Mouse (Mus musculus) thymus, adult 2 months (tissue): ENCODE results near the gene Fli1. TPM values are rescaled to one million over a fixed set of nuclear protein-coding genes. Genes with fewer than 3 reads are reported as not detected.
A peak's percentile ranks its signal among the peaks of the same experiment; 100 is the strongest.

ENCODE experiments used
- DNase-seq: peaks from one replicate; pipeline ENCODE4 v3.0.0; 2021
- H3K27ac ChIP-seq: fragments of 200-500 bp; 2 replicates; pipeline ENCODE4 v1.5.1; 2012; ENCODE audit warnings: low read length, control low read depth; ENCODE audit not compliant: control insufficient read depth, insufficient read depth
- H3K27me3 ChIP-seq: fragments of 200-500 bp; 2 replicates; pipeline ENCODE4 v1.6.1; 2012; ENCODE audit warnings: mild to moderate bottlenecking, low read length, moderate library complexity, mixed read lengths; ENCODE audit not compliant: control insufficient read depth, insufficient read depth
- H3K36me3 ChIP-seq: fragments of 200-500 bp; 2 replicates; pipeline ENCODE4 v1.6.1; 2012; ENCODE audit warnings: mild to moderate bottlenecking, low read length, moderate library complexity; ENCODE audit not compliant: control insufficient read depth, insufficient read depth
- H3K4me1 ChIP-seq: fragments of 200-500 bp; replicated peaks from 2 replicates; pipeline ENCODE4 v1.6.1; 2012; ENCODE audit warnings: low read length; ENCODE audit not compliant: control insufficient read depth, insufficient read depth
- H3K4me3 ChIP-seq: fragments of 200-500 bp; 2 replicates; pipeline ENCODE4 v1.5.1; 2012; ENCODE audit warnings: mild to moderate bottlenecking, low read length, control low read depth, moderate library complexity; ENCODE audit not compliant: control insufficient read depth, insufficient read depth
- CTCF ChIP-seq: fragments of 200-500 bp; IDR thresholded peaks from 2 replicates; pipeline ENCODE4 v1.5.1; 2012; ENCODE audit warnings: mild to moderate bottlenecking, control low read depth, low read length, moderate library complexity, borderline replicate concordance; ENCODE audit not compliant: control insufficient read depth, poor library complexity, insufficient read depth; ENCODE audit errors: extremely low read depth
- POLR2A ChIP-seq: fragments of 200-500 bp; IDR thresholded peaks from 2 replicates; pipeline ENCODE4 v1.6.1; 2012; ENCODE audit warnings: mild to moderate bottlenecking, low read length, control low read depth, moderate library complexity; ENCODE audit not compliant: control insufficient read depth, poor library complexity, insufficient read depth; ENCODE audit errors: extremely low read depth
- WGBS: fragments of 180-500 bp; shearing (Covaris S2); methylation state at CpG from one replicate; pipeline ENCODE4 v1.1.7; 2018; 5-methylcytosine and 5-hydroxymethylcytosine counted together
- polyA plus RNA-seq: library from polyadenylated mRNA; depleted of rRNA; stranded (reverse); fragments of >200 nt; gene quantifications from 2 replicates; pipeline ENCODE4 v1.2.3, GENCODE M21; 2012

Fli1 gene
- polyA plus RNA-seq, 1 experiment, result 28.5 TPM

DNA sequence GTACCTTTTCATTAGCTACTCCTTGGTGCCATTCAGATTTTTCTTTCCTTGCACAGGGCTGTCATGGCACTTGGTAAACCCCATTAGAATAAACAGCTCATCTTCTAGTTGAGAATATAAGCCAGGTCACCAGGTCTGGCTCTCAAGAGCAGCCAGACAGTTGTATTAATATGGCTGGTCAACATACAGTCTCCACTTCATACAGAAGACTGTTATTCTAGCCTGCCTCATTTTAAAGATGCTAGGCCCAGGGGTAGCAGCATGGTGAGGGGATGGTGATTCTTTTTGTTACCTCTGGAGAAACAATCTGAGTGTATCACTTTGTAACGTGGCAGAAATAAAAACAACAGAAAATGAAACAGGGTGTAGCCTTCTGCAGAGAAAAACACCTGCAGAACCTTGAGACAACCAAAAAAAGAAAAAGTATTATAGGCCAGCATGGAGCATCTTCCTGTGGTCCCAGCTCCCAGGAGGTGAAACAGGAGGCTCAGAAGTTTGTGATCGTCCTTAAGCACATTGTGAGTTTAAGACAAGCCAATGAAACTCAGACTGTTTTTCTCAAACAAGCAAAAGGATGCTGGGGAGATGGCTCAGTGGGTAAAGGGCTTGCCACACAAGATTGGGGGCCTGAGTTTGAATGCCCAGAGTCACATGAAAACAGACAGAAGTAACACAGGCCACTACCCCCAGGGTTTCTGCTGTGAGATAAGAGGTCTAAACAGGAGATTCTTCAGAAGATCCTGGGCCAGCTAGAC lies 7.3 kb downstream of the Fli1 start:
- 7% methylated on average over 2 of the region's 2 CpGs for WGBS
- H3K4me1 ChIP-seq, result peaks cover 27% of the 10 kb centered on the region
- no peaks in the 10 kb centered on the region for H3K36me3 ChIP-seq
- no peaks in the 10 kb centered on the region for H3K27me3 ChIP-seq
- no peak overlapping the region for H3K4me3 ChIP-seq
- TF ChIP-seq CTCF (no peak), POLR2A (no peak)
- peak overlapping the region; percentile 52; the same call in 1 of the 2 replicates for H3K27ac ChIP-seq
- no peak for DNase-seq

DNA sequence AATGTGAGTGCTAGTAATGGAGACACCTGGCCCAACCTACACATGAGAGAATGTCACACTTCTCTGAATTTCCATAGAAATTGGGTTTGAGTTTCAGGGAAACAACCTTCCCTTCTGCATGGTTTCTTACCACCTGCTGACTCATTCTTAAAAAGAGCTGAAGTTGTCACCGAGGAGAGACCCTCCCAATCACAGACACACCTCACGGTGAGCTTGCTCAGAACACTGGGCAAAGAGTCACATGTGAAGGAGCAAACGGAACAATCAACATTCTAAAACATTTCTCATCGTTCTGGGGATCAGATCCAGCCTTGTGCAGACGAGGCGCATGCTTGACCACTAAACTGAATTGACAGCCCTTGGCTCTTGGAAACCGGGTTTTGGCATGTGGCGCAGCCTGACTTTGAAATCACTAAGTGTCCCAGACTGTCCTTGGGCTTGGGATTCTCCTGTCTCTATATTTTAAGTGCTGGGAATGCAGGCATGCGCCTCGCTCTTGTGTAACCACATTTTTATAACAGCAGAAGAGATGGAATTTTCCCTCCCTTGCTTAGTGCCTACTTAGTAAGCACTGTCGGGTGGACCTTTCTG lies 8.5 kb downstream of the Fli1 start:
- 80% methylated on average over 11 of the region's 11 CpGs for WGBS
- no peak for DNase-seq
- TF ChIP-seq CTCF (no peak), POLR2A (no peak)
- H3K27me3 ChIP-seq, result no peaks in the 10 kb centered on the region
- H3K4me3 ChIP-seq, result no peak overlapping the region
- peaks cover 26% of the 10 kb centered on the region for H3K4me1 ChIP-seq
- H3K27ac ChIP-seq, result no peak overlapping the region
- H3K36me3 ChIP-seq, result no peaks in the 10 kb centered on the region

DNA sequence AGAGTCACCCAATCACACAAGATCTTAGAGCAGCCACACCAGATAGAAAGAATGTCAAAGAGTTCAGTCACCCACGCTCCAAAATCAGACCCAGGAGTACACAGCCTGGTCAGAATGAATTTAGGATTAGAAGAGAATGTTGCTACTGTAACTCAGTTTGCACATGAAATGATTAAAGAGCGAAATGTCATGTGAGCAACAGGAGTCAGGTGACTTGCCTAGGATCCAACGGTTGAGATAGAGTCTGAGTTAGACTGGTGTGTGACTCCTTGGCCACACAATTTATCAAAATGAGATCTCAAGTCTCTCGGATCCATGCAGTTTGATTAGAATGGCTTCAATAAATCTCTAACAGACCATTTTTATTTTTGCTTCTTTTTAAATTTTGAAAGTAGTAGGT lies 11.1 kb downstream of the Fli1 start:
- Histone ChIP-seq H3K4me1 (peaks cover 28% of the 10 kb centered on the region), H3K27ac (no peak overlapping the region), H3K4me3 (no peak overlapping the region), H3K36me3 (no peaks in the 10 kb centered on the region), H3K27me3 (no peaks in the 10 kb centered on the region)
- whole genome bisulfite sequencing, result 66% methylated on average over 4 of the region's 4 CpGs
- DNase-seq, result no peak
- TF ChIP-seq CTCF (no peak), POLR2A (no peak)

DNA sequence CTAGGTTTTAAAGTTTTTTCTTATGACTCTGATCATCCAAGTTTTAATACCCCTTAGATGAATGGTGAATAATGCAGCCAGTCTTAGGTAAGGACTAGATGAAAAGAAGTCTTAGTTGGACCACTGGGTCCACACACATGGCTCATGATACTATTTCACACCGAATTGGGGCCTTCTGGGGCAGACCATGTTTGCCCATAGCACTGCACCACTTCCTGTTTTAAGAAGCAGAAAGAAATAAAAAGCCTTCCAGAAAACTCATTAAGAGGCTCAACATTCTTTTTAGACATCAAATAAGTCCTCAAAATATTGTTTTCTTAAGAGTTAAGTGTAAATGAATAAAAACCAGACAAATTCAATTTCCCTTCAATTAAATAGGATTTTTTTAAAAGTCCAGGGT lies 11.7 kb downstream of the Fli1 start:
- TF ChIP-seq CTCF (no peak), POLR2A (no peak)
- Histone ChIP-seq H3K27ac (no peak overlapping the region), H3K4me1 (peaks cover 26% of the 10 kb centered on the region), H3K4me3 (no peak overlapping the region), H3K27me3 (no peaks in the 10 kb centered on the region), H3K36me3 (no peaks in the 10 kb centered on the region)
- WGBS, result 0% methylated on average over 1 of the region's 1 CpGs
- DNase-seq, result no peak

DNA sequence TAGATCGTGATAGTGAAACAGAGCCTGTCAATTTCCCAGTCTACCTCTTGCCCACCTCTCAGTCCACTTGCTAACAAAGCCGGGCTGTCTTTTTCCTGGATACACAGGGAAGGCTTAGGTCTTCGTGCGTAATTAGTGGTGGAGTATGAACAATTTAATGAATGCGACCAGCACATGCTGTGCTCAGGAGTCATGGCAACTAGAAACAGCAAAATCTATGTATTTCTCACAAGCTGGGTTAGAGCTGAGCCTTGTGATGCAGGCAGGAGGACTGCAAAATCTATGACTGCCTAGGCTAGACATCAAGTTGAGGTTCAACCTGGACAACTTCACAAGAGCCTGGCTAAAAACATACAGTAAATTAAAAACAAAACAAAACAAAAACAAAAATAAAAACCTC lies 12.5 kb downstream of the Fli1 start:
- no peak overlapping the region for H3K27ac ChIP-seq
- no peak overlapping the region for H3K4me3 ChIP-seq
- no peaks in the 10 kb centered on the region for H3K27me3 ChIP-seq
- no peak for DNase-seq
- 75% methylated on average over 5 of the region's 5 CpGs for WGBS
- no peak for TF ChIP-seq POLR2A
- TF ChIP-seq CTCF, result no peak
- H3K36me3 ChIP-seq, result no peaks in the 10 kb centered on the region
- H3K4me1 ChIP-seq, result peaks cover 23% of the 10 kb centered on the region

DNA sequence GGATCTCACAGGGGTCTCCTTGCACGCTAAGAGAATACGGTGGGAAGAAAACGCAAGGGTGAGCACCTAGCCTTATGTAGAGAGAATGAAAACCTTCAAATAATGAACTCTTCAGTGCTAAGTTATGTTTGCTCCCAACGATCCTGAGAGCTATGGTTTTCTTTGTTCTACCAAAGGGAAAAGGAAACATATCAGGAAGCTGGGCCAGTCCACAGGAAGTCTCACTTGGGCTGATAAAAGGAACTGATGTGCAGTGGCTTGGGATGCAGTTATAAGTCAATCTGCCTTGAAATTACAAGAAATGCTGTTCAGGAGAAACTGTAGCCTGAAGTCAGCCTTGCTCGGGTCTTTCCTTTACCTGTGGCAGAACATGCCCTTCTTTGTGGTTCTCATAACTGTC lies 13.1 kb downstream of the Fli1 start:
- WGBS, result 51% methylated on average over 5 of the region's 5 CpGs
- Histone ChIP-seq H3K36me3 (no peaks in the 10 kb centered on the region), H3K27ac (no peak overlapping the region), H3K27me3 (no peaks in the 10 kb centered on the region), H3K4me1 (peaks cover 24% of the 10 kb centered on the region), H3K4me3 (no peak overlapping the region)
- TF ChIP-seq CTCF (no peak), POLR2A (no peak)
- DNase-seq, result no peak

DNA sequence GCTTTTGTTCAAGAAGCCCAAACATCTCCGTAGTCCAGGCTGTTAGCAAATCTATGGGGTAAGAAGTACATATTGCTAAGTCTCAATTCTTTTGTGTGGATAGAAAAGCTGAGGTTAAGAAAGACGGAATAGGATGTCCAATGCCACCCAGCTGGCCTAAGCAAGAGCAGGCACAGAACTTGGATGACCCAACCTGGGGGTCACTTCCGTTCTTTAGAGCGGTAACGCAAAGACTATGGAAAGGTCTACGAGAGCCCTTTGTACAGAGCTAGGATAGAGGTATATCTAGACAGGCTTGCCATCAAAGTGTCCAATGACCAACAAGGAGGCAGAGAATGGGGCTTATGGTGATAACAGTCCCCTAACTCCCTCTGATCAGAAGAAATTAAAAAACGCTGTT lies 15.3 kb downstream of the Fli1 start:
- WGBS, result 97% methylated on average over 7 of the region's 7 CpGs
- no peak for DNase-seq
- no peak for TF ChIP-seq CTCF
- no peak for TF ChIP-seq POLR2A
- Histone ChIP-seq H3K27ac (no peak overlapping the region), H3K4me3 (no peak overlapping the region), H3K36me3 (no peaks in the 10 kb centered on the region), H3K4me1 (peaks cover 17% of the 10 kb centered on the region), H3K27me3 (no peaks in the 10 kb centered on the region)
